Mouse (Mus musculus) kidney, embryonic 15.5 days (tissue): Measurements from ENCODE around the gene Prpf8. TPM values are rescaled to one million over a fixed set of nuclear protein-coding genes. Genes with fewer than 3 reads are reported as not detected.

Experiments
- ATAC-seq: fragments of 200-750 bp; cut with Nextera tagmentation; replicated peaks from 2 replicates; pipeline ENCODE4 v1.8.0; 2017; ENCODE audit warnings: moderate TSS enrichment; ENCODE audit not compliant: low FRiP score
- H3K27ac ChIP-seq: fragments of 300-500 bp; sonication (generic); 2 replicates; pipeline ENCODE4 v1.5.1; 2015; ENCODE audit warnings: mild to moderate bottlenecking, inconsistent platforms
- H3K27me3 ChIP-seq: fragments of 300-500 bp; sonication (generic); 2 replicates; pipeline ENCODE4 v1.6.1; 2015; ENCODE audit warnings: inconsistent platforms
- H3K36me3 ChIP-seq: fragments of 300-500 bp; sonication (generic); 2 replicates; pipeline ENCODE4 v1.6.1; 2015; ENCODE audit warnings: inconsistent platforms
- H3K4me1 ChIP-seq: fragments of 300-500 bp; sonication (generic); 2 replicates; pipeline ENCODE4 v1.6.1; 2015; ENCODE audit warnings: inconsistent platforms
- H3K4me2 ChIP-seq: fragments of 300-500 bp; sonication (generic); 2 replicates; pipeline ENCODE4 v1.6.1; 2015; ENCODE audit warnings: moderate library complexity, mild to moderate bottlenecking, inconsistent platforms
- H3K4me3 ChIP-seq: fragments of 300-500 bp; sonication (generic); replicated peaks from 2 replicates; pipeline ENCODE4 v1.5.1; 2015; ENCODE audit warnings: mild to moderate bottlenecking, inconsistent platforms
- H3K9ac ChIP-seq: fragments of 300-500 bp; sonication (generic); 2 replicates; pipeline ENCODE4 v1.6.1; 2015; ENCODE audit warnings: mild to moderate bottlenecking, inconsistent platforms
- H3K9me3 ChIP-seq: fragments of 300-500 bp; sonication (generic); replicated peaks from 2 replicates; pipeline ENCODE4 v1.6.1; 2016; ENCODE audit warnings: inconsistent platforms
- WGBS: fragments of 180-500 bp; shearing (Covaris S2); methylation state at CpG from one replicate; pipeline ENCODE4 v1.1.7; 2015; ENCODE audit warnings: mixed read lengths; 5-methylcytosine and 5-hydroxymethylcytosine counted together
- polyA plus RNA-seq: library from polyadenylated mRNA; unstranded; fragments of >200 nt; fragmentation: Nextera tagmentation; extraction: Ambion mirVana; gene quantifications from 2 replicates; pipeline ENCODE4 v1.2.1, GENCODE M21; 2015

Prpf8 gene
- polyA plus RNA-seq, 1 experiment from 2014 or later: 61.7 TPM

DNA sequence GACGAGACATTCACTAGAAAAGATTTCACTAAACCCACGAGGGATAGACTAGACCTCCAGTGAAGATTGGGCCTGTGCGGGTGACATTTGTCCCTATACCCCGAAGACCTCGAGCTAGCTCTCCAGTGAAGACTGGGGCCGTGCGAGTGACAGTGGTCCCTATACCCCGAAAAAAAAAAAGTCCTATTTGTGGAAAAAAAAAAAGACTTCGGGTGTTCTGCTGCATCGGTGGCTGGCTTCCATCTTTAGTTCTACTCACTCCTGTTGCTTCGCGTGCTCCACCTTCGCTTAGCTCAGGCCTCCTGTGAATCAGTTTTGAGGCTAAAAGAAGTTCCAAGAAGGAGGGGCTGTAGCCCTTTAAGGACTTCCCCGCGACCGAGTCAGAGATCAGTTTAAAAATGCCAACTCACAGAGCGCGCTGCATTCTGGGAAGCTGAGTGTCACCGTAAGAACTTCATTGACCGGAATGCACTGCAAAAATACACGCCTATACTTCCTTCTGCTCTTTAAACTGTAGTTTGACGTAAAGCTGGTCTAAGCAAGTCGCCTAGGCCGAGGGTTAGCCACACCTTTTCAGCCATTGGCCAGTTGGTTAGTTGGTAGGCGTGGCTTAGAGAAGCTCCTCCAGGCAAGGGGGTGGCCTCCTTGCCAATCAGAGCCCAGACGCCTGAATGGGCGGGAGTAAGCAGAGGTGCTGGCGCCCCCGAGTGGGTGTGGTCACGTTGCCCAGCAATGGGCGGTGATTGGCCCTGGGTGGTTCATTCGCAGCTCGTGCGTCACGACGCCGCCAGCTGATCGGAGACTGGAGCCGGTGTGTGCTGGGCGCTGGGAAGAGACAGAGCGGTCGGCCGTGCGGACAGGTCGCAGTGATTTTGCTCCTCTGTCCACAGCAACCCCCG lies 25.5 kb upstream of the Prpf8 start, which contains the start of gene Tlcd2:
Gene Tlcd2 (plus strand): TSS at position 872 of the 899 bp plus-strand sequence.
- H3K27ac ChIP-seq: peak within 1 kb of the TSS; percentile 98
- H3K4me2 ChIP-seq: peak within 1 kb of the TSS; percentile 97
- peak within 1 kb of the TSS; percentile 68 for H3K9ac ChIP-seq
- peak within 1 kb of the TSS; percentile 82 for H3K4me3 ChIP-seq
- peaks cover 37% of the 10 kb centered on the region for H3K4me1 ChIP-seq
- H3K36me3 ChIP-seq: peaks cover 18% of the 10 kb centered on the region
- no peaks in the 10 kb centered on the region for H3K9me3 ChIP-seq
- no peaks in the 10 kb centered on the region for H3K27me3 ChIP-seq
- WGBS: under 1% methylated on average over 46 of the region's 46 CpGs
- peak; percentile 91 for ATAC-seq

DNA sequence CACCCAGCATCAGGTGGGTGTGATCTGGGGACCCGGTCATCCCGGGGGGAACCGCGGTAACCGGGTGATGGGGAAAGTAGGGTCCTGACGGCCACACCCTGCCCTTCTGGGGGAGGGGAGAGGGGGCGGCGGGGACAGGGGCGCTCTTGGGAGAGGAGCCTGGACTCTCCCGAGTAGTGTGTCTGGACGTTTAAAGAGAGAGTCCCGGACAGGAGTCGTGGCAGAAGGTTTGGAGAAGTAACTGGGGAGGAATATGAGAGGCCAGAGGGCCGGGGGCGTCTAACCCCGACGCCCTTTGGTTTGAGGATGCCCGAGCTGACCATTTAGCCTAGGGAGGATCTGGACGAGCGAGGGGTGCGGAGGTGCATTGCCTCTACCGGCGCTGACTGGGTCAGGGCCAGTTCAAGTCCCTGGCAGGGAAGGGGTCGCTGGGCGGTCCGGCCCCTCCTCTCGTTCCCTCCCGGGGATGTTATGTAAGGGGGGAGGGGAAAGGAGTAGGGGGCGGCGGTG lies 24.8 kb upstream of the Prpf8 start:
- peak overlapping the region; percentile 68 for H3K9ac ChIP-seq
- peaks cover 37% of the 10 kb centered on the region for H3K4me1 ChIP-seq
- peak overlapping the region; percentile 82 for H3K4me3 ChIP-seq
- H3K9me3 ChIP-seq: no peaks in the 10 kb centered on the region
- H3K27ac ChIP-seq: peak overlapping the region; percentile 92
- H3K27me3 ChIP-seq: no peaks in the 10 kb centered on the region
- H3K36me3 ChIP-seq: peaks cover 20% of the 10 kb centered on the region
- peak; percentile 27; the same call in 1 of the 2 replicates for ATAC-seq
- 0% methylated on average over 27 of the region's 30 CpGs for WGBS
- peak overlapping the region; percentile 97 for H3K4me2 ChIP-seq

DNA sequence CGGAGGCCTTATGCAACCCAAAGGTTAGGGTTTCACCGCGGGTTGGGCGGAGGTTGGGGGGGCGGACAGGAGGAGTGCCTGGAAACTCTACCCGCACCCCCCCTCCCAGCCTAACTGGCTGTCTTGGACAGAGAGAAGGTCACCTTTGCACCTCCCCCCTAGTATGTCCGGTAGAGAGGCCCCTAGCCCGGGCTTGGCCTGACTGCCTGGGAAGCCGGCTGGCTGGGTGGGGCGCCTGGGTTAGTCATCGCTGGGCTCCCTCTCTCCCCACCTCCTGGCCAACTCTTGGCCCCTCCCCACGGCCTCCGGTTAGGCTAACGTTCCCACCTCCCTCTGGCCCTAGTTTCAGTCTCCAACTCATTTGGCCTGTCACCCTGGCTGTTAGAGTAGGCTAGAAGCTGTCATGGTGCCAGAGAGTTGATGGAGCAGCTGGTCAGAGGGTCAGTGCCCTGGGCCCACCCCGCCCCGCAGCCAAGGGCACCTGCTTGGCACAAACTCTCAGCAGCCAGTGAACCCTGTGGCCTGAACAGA lies 24.3 kb upstream of the Prpf8 start:
- Histone ChIP-seq H3K4me3 (peak overlapping the region; percentile 82), H3K4me2 (peak overlapping the region; percentile 97), H3K9me3 (no peaks in the 10 kb centered on the region), H3K9ac (peak overlapping the region; percentile 68), H3K4me1 (peaks cover 37% of the 10 kb centered on the region), H3K27ac (peak overlapping the region; percentile 92), H3K27me3 (no peaks in the 10 kb centered on the region), H3K36me3 (peaks cover 21% of the 10 kb centered on the region)
- WGBS: under 1% methylated on average over 15 of the region's 16 CpGs
- no peak for ATAC-seq

- peak overlapping the region; percentile 82 for H3K4me3 ChIP-seq
- H3K9me3 ChIP-seq: no peaks in the 10 kb centered on the region
- H3K4me2 ChIP-seq: peak overlapping the region; percentile 97
- H3K9ac ChIP-seq: peak overlapping the region; percentile 68
- ATAC-seq: peak; percentile 52
- peaks cover 42% of the 10 kb centered on the region for H3K4me1 ChIP-seq
- 1% methylated on average over 9 of the region's 9 CpGs for WGBS
- peaks cover 21% of the 10 kb centered on the region for H3K36me3 ChIP-seq
- H3K27ac ChIP-seq: peak overlapping the region; percentile 92
- no peaks in the 10 kb centered on the region for H3K27me3 ChIP-seq
Observed at GRCm38 (mm10) chr11:75462865-75463336, 23.7 kb upstream of the Prpf8 start.

DNA sequence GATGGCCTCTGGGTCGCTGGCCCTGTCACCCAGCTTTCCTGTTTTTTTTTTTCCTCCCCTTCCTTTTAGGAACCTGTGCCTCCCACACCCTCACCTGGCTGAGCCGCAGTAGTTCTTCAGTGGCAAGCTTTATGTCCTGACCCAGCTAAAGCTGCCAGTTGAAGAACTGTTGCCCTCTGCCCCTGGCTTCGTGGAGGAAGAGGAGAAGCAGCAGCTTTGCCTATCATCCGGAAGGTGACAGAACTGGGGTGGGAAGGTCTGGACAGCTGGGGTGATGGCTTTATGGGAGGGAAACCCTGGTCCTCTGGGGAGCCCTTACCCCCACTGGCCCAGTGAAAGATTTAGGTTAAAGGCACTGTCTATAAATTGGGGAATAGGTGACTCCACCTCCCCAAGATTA lies 23.0 kb upstream of the Prpf8 start:
- Histone ChIP-seq H3K27ac (peak overlapping the region; percentile 92), H3K9me3 (no peaks in the 10 kb centered on the region), H3K27me3 (no peaks in the 10 kb centered on the region), H3K36me3 (peaks cover 21% of the 10 kb centered on the region), H3K9ac (no peak overlapping the region), H3K4me1 (peaks cover 50% of the 10 kb centered on the region), H3K4me3 (peak overlapping the region; percentile 82), H3K4me2 (peak overlapping the region; percentile 97)
- WGBS: 48% methylated on average over 4 of the region's 4 CpGs
- no peak for ATAC-seq

- Histone ChIP-seq H3K27me3 (no peaks in the 10 kb centered on the region), H3K9me3 (no peaks in the 10 kb centered on the region), H3K9ac (no peak overlapping the region), H3K36me3 (peaks cover 21% of the 10 kb centered on the region), H3K27ac (no peak overlapping the region), H3K4me3 (no peak overlapping the region), H3K4me2 (no peak overlapping the region), H3K4me1 (peaks cover 47% of the 10 kb centered on the region)
- no peak for ATAC-seq
- WGBS: 85% methylated on average over 6 of the region's 6 CpGs
Observed at GRCm38 (mm10) chr11:75464417-75464816, 22.2 kb upstream of the Prpf8 start.

- no peaks in the 10 kb centered on the region for H3K9me3 ChIP-seq
- H3K36me3 ChIP-seq: peaks cover 21% of the 10 kb centered on the region
- H3K27me3 ChIP-seq: no peaks in the 10 kb centered on the region
- H3K4me2 ChIP-seq: no peak overlapping the region
- H3K4me1 ChIP-seq: peaks cover 41% of the 10 kb centered on the region
- no peak overlapping the region for H3K9ac ChIP-seq
- H3K27ac ChIP-seq: no peak overlapping the region
- no peak overlapping the region for H3K4me3 ChIP-seq
- no peak for ATAC-seq
- 88% methylated on average over 6 of the region's 6 CpGs for WGBS
Observed at GRCm38 (mm10) chr11:75465051-75465450, 21.6 kb upstream of the Prpf8 start.

GRCm38 (mm10) chr11:75466731-75467505 lies 19.7 kb upstream of the Prpf8 start:
- Histone ChIP-seq H3K36me3 (peaks cover 21% of the 10 kb centered on the region), H3K27me3 (no peaks in the 10 kb centered on the region), H3K9me3 (no peaks in the 10 kb centered on the region), H3K4me3 (no peak overlapping the region), H3K4me1 (peaks cover 34% of the 10 kb centered on the region), H3K4me2 (no peak overlapping the region), H3K27ac (no peak overlapping the region), H3K9ac (no peak overlapping the region)
- no peak for ATAC-seq
- WGBS: 98% methylated on average over 4 of the region's 4 CpGs

DNA sequence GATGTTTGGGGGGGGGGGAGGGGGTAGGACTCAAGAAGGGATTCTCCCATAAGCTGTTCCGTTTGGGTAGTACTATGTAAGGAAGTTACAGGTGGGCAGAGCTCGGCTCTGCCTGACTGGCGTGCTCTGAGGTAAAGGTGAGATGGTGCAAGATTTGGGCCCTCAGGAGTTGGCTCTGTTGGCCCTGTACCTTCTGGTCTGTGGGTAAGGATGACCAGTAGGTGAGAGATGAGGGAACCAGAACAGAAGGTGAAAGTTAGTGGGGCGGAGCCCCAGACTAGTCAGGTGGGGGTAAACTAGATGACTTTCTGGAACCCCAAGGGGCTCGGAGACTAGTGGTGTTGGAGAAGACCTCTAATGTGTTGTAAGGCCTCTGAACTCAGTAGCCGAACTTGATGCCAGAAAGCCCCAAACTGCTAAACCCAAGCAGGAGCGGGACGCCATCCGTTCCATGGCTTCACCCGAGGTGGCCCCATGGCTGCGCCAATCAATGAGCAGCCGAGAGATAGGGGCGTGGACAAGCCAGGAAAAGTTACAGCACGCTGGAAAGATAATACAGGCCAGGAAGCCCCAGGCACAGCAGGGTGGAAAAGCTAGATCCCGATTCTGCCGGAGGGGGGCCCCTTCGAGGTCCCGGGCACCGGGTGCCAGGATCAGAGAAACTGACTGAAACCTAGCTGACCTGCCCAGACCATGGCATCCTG lies 19.0 kb upstream of the Prpf8 start:
- ATAC-seq: peak; percentile 85
- peaks cover 27% of the 10 kb centered on the region for H3K4me1 ChIP-seq
- H3K36me3 ChIP-seq: peaks cover 21% of the 10 kb centered on the region
- no peaks in the 10 kb centered on the region for H3K27me3 ChIP-seq
- H3K4me2 ChIP-seq: peak overlapping the region; percentile 88
- H3K4me3 ChIP-seq: peak overlapping the region; percentile 55
- H3K9me3 ChIP-seq: no peaks in the 10 kb centered on the region
- H3K9ac ChIP-seq: peak overlapping the region; percentile 59
- 16% methylated on average over 19 of the region's 19 CpGs for WGBS
- peak overlapping the region; percentile 23 for H3K27ac ChIP-seq

DNA sequence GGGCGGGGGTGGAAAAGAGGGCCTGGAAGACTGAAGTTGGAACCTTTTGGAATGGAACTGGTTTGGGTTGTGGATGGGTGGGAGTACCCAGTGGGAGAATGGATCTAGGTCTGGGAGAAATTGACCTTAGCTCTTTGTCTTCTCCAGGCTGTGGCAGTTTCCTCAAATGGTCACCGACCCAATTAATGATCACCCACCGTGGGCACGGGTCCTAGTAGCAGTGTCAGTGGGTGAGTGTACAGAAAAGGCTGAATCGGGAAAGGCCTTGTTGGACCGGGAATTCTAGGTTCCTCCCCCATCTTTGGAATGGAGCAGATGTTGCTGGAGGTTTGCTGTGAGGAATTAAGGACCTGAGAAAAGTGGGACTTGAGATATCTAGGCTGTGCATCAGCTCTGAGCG lies 18.2 kb upstream of the Prpf8 start:
- Histone ChIP-seq H3K4me2 (peak overlapping the region; percentile 88), H3K9me3 (no peaks in the 10 kb centered on the region), H3K4me1 (peaks cover 19% of the 10 kb centered on the region), H3K4me3 (peak overlapping the region; percentile 55), H3K36me3 (peaks cover 21% of the 10 kb centered on the region), H3K27me3 (no peaks in the 10 kb centered on the region), H3K27ac (peak overlapping the region; percentile 23; the same call in 1 of the 2 replicates), H3K9ac (peak overlapping the region; percentile 59)
- 60% methylated on average over 7 of the region's 7 CpGs for WGBS
- no peak; the same call in 1 of the 2 replicates for ATAC-seq

- H3K36me3 ChIP-seq: peaks cover 20% of the 10 kb centered on the region
- no peak overlapping the region for H3K4me2 ChIP-seq
- H3K27me3 ChIP-seq: no peaks in the 10 kb centered on the region
- no peak overlapping the region for H3K27ac ChIP-seq
- 88% methylated on average over 4 of the region's 4 CpGs for WGBS
- H3K9ac ChIP-seq: no peak overlapping the region
- no peaks in the 10 kb centered on the region for H3K9me3 ChIP-seq
- H3K4me3 ChIP-seq: no peak overlapping the region
- no peak for ATAC-seq
- H3K4me1 ChIP-seq: peaks cover 14% of the 10 kb centered on the region
Observed at GRCm38 (mm10) chr11:75469261-75469660, 17.4 kb upstream of the Prpf8 start.
